Mouse (Mus musculus) stomach, postnatal 0 days (tissue): Measurements from ENCODE around the gene Dcaf12. TPM values are rescaled to one million over a fixed set of nuclear protein-coding genes. Genes with fewer than 3 reads are reported as not detected.

Experiments used
- ATAC-seq: fragments of 200-750 bp; cut with Nextera tagmentation; 2 replicates; pipeline ENCODE4 v1.8.0; 2017; ENCODE audit not compliant: low FRiP score, low TSS enrichment
- DNase-seq: peaks from one replicate; pipeline ENCODE4 v3.0.0-alpha.2; 2016; ENCODE audit warnings: low spot score
- H3K27ac ChIP-seq: fragments of 300-500 bp; sonication (generic); replicated peaks from 2 replicates; pipeline ENCODE4 v1.5.1; 2014; ENCODE audit warnings: mild to moderate bottlenecking, control low read depth
- H3K27me3 ChIP-seq: fragments of 300-500 bp; sonication (generic); 2 replicates; pipeline ENCODE4 v1.6.1; 2014; ENCODE audit warnings: low read length; ENCODE audit not compliant: control insufficient read depth, insufficient read depth
- H3K36me3 ChIP-seq: fragments of 300-500 bp; sonication (generic); 2 replicates; pipeline ENCODE4 v1.6.1; 2014; ENCODE audit warnings: low read length, mixed read lengths; ENCODE audit not compliant: control insufficient read depth, insufficient read depth
- H3K4me1 ChIP-seq: fragments of 300-500 bp; sonication (generic); replicated peaks from 2 replicates; pipeline ENCODE4 v1.6.1; 2014; ENCODE audit warnings: antibody characterized with exemption; ENCODE audit not compliant: control insufficient read depth, insufficient read depth
- H3K4me2 ChIP-seq: fragments of 300-500 bp; sonication (generic); replicated peaks from 2 replicates; pipeline ENCODE4 v1.6.1; 2014; ENCODE audit warnings: low read depth, mild to moderate bottlenecking, control low read depth, moderate library complexity
- H3K4me3 ChIP-seq: fragments of 300-500 bp; sonication (generic); 2 replicates; pipeline ENCODE4 v1.5.1; 2014; ENCODE audit warnings: low read depth, low read length, control low read depth
- H3K9ac ChIP-seq: fragments of 300-500 bp; sonication (generic); 2 replicates; pipeline ENCODE4 v1.6.1; 2014; ENCODE audit warnings: mild to moderate bottlenecking, low read length, control low read depth, mixed read lengths
- H3K9me3 ChIP-seq: fragments of 300-500 bp; sonication (generic); 2 replicates; pipeline ENCODE4 v1.6.1; 2016; ENCODE audit warnings: low read length; ENCODE audit not compliant: control insufficient read depth
- CTCF ChIP-seq: IDR thresholded peaks from 2 replicates; pipeline ENCODE4 v1.5.1; 2016; ENCODE audit warnings: antibody characterized with exemption, low read depth, mild to moderate bottlenecking, moderate library complexity
- EP300 ChIP-seq: optimal IDR thresholded peaks from 2 replicates; pipeline ENCODE3; 2016; ENCODE audit warnings: antibody characterized with exemption
- WGBS: fragments of 180-500 bp; shearing (Covaris S2); extraction: QIAGEN DNeasy Blood & Tissue Kit; methylation state at CpG from one replicate; pipeline ENCODE4 v1.1.7; 2014; 5-methylcytosine and 5-hydroxymethylcytosine counted together
- polyA plus RNA-seq: library from polyadenylated mRNA; unstranded; fragments of >200 nt; fragmentation: Nextera tagmentation; extraction: Ambion mirVana; gene quantifications from 2 replicates; pipeline ENCODE4 v1.2.1, GENCODE M21; 2015

The Dcaf12 gene
- polyA plus RNA-seq, 1 experiment from 2014 or later: 32.4 TPM

GRCm38 (mm10) chr4:41336546-41336945, 21.9 kb upstream of the Dcaf12 start:
- Histone ChIP-seq H3K4me1 (no peaks in the 10 kb centered on the region), H3K36me3 (no peaks in the 10 kb centered on the region), H3K4me2 (no peak overlapping the region), H3K27me3 (no peaks in the 10 kb centered on the region), H3K4me3 (no peak overlapping the region), H3K9me3 (no peaks in the 10 kb centered on the region), H3K9ac (no peak overlapping the region), H3K27ac (no peak overlapping the region)
- DNase-seq (no peak), ATAC-seq (no peak)
- TF ChIP-seq CTCF (no peak), EP300 (no peak)

DNA sequence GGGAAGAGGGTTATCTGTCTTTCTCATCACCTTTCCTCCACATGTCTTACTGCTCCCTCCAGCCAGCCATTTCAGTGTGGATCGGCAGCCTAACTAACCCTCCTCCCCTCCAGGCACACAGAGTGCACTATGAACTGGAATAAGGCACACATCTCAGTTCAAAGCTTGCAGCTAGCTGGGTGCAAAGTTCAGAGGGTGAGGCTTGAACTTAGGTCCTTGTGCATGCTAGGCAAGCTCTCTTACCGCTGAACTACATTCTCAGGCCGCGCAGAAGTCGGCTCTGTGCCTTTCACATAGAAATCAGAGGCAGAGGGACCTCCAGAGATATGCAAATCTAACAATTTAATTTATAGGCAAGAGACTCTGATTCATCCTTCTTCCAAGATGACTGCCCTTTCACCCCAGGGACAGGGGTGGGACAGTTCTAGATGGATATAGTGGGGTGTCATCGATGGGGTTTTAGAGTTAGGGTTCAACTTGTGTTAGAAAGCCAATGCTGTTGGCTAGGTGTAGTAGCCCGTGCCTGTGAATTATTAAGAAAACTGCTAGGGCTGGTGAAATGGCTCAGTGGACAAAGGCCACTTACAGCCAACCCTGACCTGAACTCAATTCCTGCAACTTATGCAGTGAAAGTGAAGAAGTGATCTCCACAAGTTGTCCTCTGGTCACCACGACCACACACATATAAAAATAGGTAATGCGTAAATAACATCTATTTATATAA, 17.2 kb upstream of the Dcaf12 start:
- H3K36me3 ChIP-seq: no peaks in the 10 kb centered on the region
- TF ChIP-seq EP300: no peak
- TF ChIP-seq CTCF: no peak
- H3K27ac ChIP-seq: no peak overlapping the region
- 80% methylated on average over 9 of the region's 9 CpGs for WGBS
- no peak overlapping the region for H3K9ac ChIP-seq
- no peaks in the 10 kb centered on the region for H3K4me1 ChIP-seq
- no peaks in the 10 kb centered on the region for H3K27me3 ChIP-seq
- ATAC-seq (peak; percentile 76), DNase-seq (peak; percentile 51)
- no peak overlapping the region for H3K4me3 ChIP-seq
- H3K4me2 ChIP-seq: no peak overlapping the region
- no peaks in the 10 kb centered on the region for H3K9me3 ChIP-seq

- DNase-seq: no peak
- Histone ChIP-seq H3K36me3 (no peaks in the 10 kb centered on the region), H3K27me3 (no peaks in the 10 kb centered on the region), H3K4me3 (no peak overlapping the region), H3K9me3 (no peaks in the 10 kb centered on the region), H3K4me2 (no peak overlapping the region), H3K4me1 (no peaks in the 10 kb centered on the region), H3K9ac (no peak overlapping the region), H3K27ac (no peak overlapping the region)
- TF ChIP-seq EP300 (no peak), CTCF (no peak)
- no peak for ATAC-seq
- 63% methylated on average over 3 of the region's 3 CpGs for WGBS
These were observed 16.4 kb upstream of the Dcaf12 start for GRCm38 (mm10) chr4:41331085-41331484.

DNA sequence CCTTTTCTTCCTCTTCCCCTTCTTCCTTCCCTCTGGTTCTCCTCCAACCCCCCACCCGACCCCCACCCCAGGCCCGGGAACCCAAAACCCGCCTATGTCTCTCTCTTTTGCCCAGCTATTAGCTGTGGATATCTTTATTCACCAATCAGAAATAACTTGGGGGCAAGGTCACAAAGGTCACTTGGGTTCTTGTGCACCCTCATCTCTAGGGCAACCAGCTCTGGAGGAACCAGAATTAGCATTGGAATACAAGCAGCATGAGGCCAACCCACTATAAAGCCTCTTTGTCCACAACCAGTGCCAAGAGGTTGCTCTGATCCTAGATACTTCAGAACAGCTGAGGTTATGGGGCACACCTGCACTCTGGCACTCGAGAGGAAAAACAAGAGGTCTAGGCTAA, 14.8 kb upstream of the Dcaf12 start:
- H3K36me3 ChIP-seq: no peaks in the 10 kb centered on the region
- ATAC-seq: no peak
- no peak overlapping the region for H3K4me3 ChIP-seq
- H3K27ac ChIP-seq: no peak overlapping the region
- no peak for TF ChIP-seq EP300
- no peak for TF ChIP-seq CTCF
- H3K27me3 ChIP-seq: no peaks in the 10 kb centered on the region
- 72% methylated on average over 4 of the region's 4 CpGs for WGBS
- no peaks in the 10 kb centered on the region for H3K9me3 ChIP-seq
- DNase-seq: no peak
- no peak overlapping the region for H3K9ac ChIP-seq
- no peaks in the 10 kb centered on the region for H3K4me1 ChIP-seq
- H3K4me2 ChIP-seq: no peak overlapping the region

GRCm38 (mm10) chr4:41326876-41327275, 12.2 kb upstream of the Dcaf12 start:
- H3K4me1 ChIP-seq: no peaks in the 10 kb centered on the region
- 94% methylated on average over 6 of the region's 6 CpGs for WGBS
- no peak for TF ChIP-seq EP300
- no peak for TF ChIP-seq CTCF

DNA sequence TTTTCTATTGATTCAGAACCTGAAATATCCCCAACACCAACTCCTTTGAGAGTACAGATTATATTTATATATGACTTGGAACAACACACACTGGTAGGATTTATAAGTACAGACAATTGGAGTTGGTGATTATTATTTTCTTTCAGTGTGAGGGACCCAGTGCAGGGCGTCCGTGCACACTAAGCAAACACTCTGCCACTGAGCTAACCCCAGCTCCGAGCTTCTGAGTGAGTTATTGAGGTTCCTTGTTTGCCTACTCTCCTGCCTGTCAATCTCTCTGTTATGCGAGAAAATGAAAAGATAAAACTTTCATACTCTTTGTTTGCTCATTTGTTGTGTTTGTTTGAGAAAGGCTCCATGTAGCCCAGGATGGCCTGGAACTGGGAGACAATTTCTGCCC, 6.3 kb upstream of the Dcaf12 start:
- Histone ChIP-seq H3K4me2 (no peak overlapping the region), H3K4me1 (no peaks in the 10 kb centered on the region), H3K9me3 (no peaks in the 10 kb centered on the region), H3K27ac (no peak overlapping the region), H3K4me3 (no peak overlapping the region), H3K27me3 (no peaks in the 10 kb centered on the region), H3K9ac (no peak overlapping the region), H3K36me3 (no peaks in the 10 kb centered on the region)
- DNase-seq: peak; percentile 31
- 42% methylated on average over 4 of the region's 4 CpGs for WGBS
- peak; percentile 77 for ATAC-seq
- TF ChIP-seq EP300 (no peak), CTCF (no peak)

More at GRCm38 (mm10) chr4:41326876-41327275, 12.2 kb upstream of the Dcaf12 start:
- Histone ChIP-seq H3K36me3 (no peaks in the 10 kb centered on the region), H3K27ac (no peak overlapping the region), H3K9ac (no peak overlapping the region), H3K9me3 (no peaks in the 10 kb centered on the region), H3K27me3 (no peaks in the 10 kb centered on the region), H3K4me2 (no peak overlapping the region), H3K4me3 (no peak overlapping the region)
- DNase-seq (no peak), ATAC-seq (no peak)
